Mouse (Mus musculus): Measurements from ENCODE around the gene Gse1. TPM values are rescaled to one million over a fixed set of nuclear protein-coding genes. Genes with fewer than 3 reads are reported as not detected.

Gene Gse1
- total RNA-seq, 1 experiment = 21.4 TPM

GRCm38 (mm10) chr8:120416522-120417394, 188.5 kb downstream of the Gse1 start:
- no peaks in the 10 kb centered on the region for H3K9me3 ChIP-seq (ENCODE audit: control insufficient read depth, insufficient read depth, low read depth, low read length)
- peaks cover 5 to 18% of the 10 kb centered on the region in 2 experiments; a peak in 2 of 4 replicates for H3K4me1 ChIP-seq (ENCODE audit: control insufficient read depth in 2 of 2, insufficient read depth in 2 of 2, low read length in 2 of 2, poor library complexity in 1 of 2)
- no peak overlapping the region for H3K27ac ChIP-seq (ENCODE audit: insufficient read depth, low read depth, low read length, poor library complexity, severe bottlenecking)
- H3K36me3 ChIP-seq (ENCODE audit: control insufficient read depth, insufficient read depth, low read length, poor library complexity, severe bottlenecking) = no peaks in the 10 kb centered on the region
- TF ChIP-seq ZNF384 (IDR thresholded peaks at IDR 0.05; ENCODE audit: low read depth, low read length) (no peak), CHD2 (IDR thresholded peaks at IDR 0.05; ENCODE audit: low read depth, low read length) (no peak), ZC3H11A (IDR thresholded peaks at IDR 0.05; ENCODE audit: borderline replicate concordance, low read depth, low read length) (no peak), MAFK (IDR thresholded peaks at IDR 0.05; ENCODE audit: insufficient read depth, low read depth, low read length) (no peak), HCFC1 (IDR thresholded peaks at IDR 0.05; ENCODE audit: borderline replicate concordance, insufficient read depth, low read length) (no peak)
- in situ Hi-C loops (cut with MboI; ENCODE audit: low sequenced_read_pairs in 2 of 2, unreplicated experiment in 2 of 2) = no loop called here
- peak; percentile 58 for DNase-seq (ENCODE audit: low read depth, low spot score)
- peak overlapping the region; percentile 66; the same call in 1 of the 2 replicates for H3K9ac ChIP-seq (ENCODE audit: insufficient read depth, low read depth, low read length, poor library complexity, severe bottlenecking)
- H3K4me3 ChIP-seq (ENCODE audit: insufficient read depth in 1 of 2, low read depth in 1 of 2, low read length in 2 of 2, poor library complexity in 1 of 2, severe bottlenecking in 1 of 2) = peak overlapping the region; percentile 50 to 56

GRCm38 (mm10) chr8:120418188-120418587, 189.9 kb downstream of the Gse1 start:
- in situ Hi-C loops (cut with MboI; ENCODE audit: low sequenced_read_pairs in 2 of 2, unreplicated experiment in 2 of 2) = no loop called here
- H3K9ac ChIP-seq (ENCODE audit: insufficient read depth, low read depth, low read length, poor library complexity, severe bottlenecking) = no peak overlapping the region
- H3K4me1 ChIP-seq (ENCODE audit: control insufficient read depth in 2 of 2, insufficient read depth in 2 of 2, low read length in 2 of 2, poor library complexity in 1 of 2) = peaks cover 6 to 28% of the 10 kb centered on the region in 2 experiments; a peak in 3 of 4 replicates
- H3K27ac ChIP-seq (ENCODE audit: insufficient read depth, low read depth, low read length, poor library complexity, severe bottlenecking) = no peak overlapping the region
- DNase-seq (ENCODE audit: low read depth, low spot score) = no peak
- H3K4me3 ChIP-seq (ENCODE audit: insufficient read depth in 1 of 2, low read depth in 1 of 2, low read length in 2 of 2, poor library complexity in 1 of 2, severe bottlenecking in 1 of 2) = no peak overlapping the region
- TF ChIP-seq ZNF384 (IDR thresholded peaks at IDR 0.05; ENCODE audit: low read depth, low read length) (no peak), MAFK (IDR thresholded peaks at IDR 0.05; ENCODE audit: insufficient read depth, low read depth, low read length) (no peak), ZC3H11A (IDR thresholded peaks at IDR 0.05; ENCODE audit: borderline replicate concordance, low read depth, low read length) (no peak), CHD2 (IDR thresholded peaks at IDR 0.05; ENCODE audit: low read depth, low read length) (no peak), HCFC1 (IDR thresholded peaks at IDR 0.05; ENCODE audit: borderline replicate concordance, insufficient read depth, low read length) (no peak)
- H3K9me3 ChIP-seq (ENCODE audit: control insufficient read depth, insufficient read depth, low read depth, low read length) = no peaks in the 10 kb centered on the region
- no peaks in the 10 kb centered on the region for H3K36me3 ChIP-seq (ENCODE audit: control insufficient read depth, insufficient read depth, low read length, poor library complexity, severe bottlenecking)

GRCm38 (mm10) chr8:120419675-120420074, 191.4 kb downstream of the Gse1 start:
- in situ Hi-C loops (cut with MboI; ENCODE audit: low sequenced_read_pairs in 2 of 2, unreplicated experiment in 2 of 2) = no loop called here
- Histone ChIP-seq H3K27ac (ENCODE audit: insufficient read depth, low read depth, low read length, poor library complexity, severe bottlenecking) (no peak overlapping the region; the same call in 1 of the 2 replicates), H3K4me3 (ENCODE audit: insufficient read depth in 1 of 2, low read depth in 1 of 2, low read length in 2 of 2, poor library complexity in 1 of 2, severe bottlenecking in 1 of 2) (no peak overlapping the region), H3K9me3 (ENCODE audit: control insufficient read depth, insufficient read depth, low read depth, low read length) (no peaks in the 10 kb centered on the region), H3K4me1 (ENCODE audit: control insufficient read depth in 2 of 2, insufficient read depth in 2 of 2, low read length in 2 of 2, poor library complexity in 1 of 2) (peaks cover 10 to 37% of the 10 kb centered on the region in 2 experiments; a peak in 3 of 4 replicates), H3K36me3 (ENCODE audit: control insufficient read depth, insufficient read depth, low read length, poor library complexity, severe bottlenecking) (no peaks in the 10 kb centered on the region), H3K9ac (ENCODE audit: insufficient read depth, low read depth, low read length, poor library complexity, severe bottlenecking) (no peak overlapping the region)
- DNase-seq (ENCODE audit: low read depth, low spot score) = no peak
- TF ChIP-seq CHD2 (IDR thresholded peaks at IDR 0.05; ENCODE audit: low read depth, low read length) (no peak), ZNF384 (IDR thresholded peaks at IDR 0.05; ENCODE audit: low read depth, low read length) (no peak), HCFC1 (IDR thresholded peaks at IDR 0.05; ENCODE audit: borderline replicate concordance, insufficient read depth, low read length) (no peak), MAFK (IDR thresholded peaks at IDR 0.05; ENCODE audit: insufficient read depth, low read depth, low read length) (no peak), ZC3H11A (IDR thresholded peaks at IDR 0.05; ENCODE audit: borderline replicate concordance, low read depth, low read length) (no peak)

- Histone ChIP-seq H3K4me3 (ENCODE audit: insufficient read depth in 1 of 2, low read depth in 1 of 2, low read length in 2 of 2, poor library complexity in 1 of 2, severe bottlenecking in 1 of 2) (no peak overlapping the region), H3K9ac (ENCODE audit: insufficient read depth, low read depth, low read length, poor library complexity, severe bottlenecking) (no peak overlapping the region), H3K4me1 (ENCODE audit: control insufficient read depth in 2 of 2, insufficient read depth in 2 of 2, low read length in 2 of 2, poor library complexity in 1 of 2) (peaks cover 10 to 41% of the 10 kb centered on the region in 2 experiments; a peak in 3 of 4 replicates), H3K27ac (ENCODE audit: insufficient read depth, low read depth, low read length, poor library complexity, severe bottlenecking) (no peak overlapping the region), H3K9me3 (ENCODE audit: control insufficient read depth, insufficient read depth, low read depth, low read length) (no peaks in the 10 kb centered on the region), H3K36me3 (ENCODE audit: control insufficient read depth, insufficient read depth, low read length, poor library complexity, severe bottlenecking) (no peaks in the 10 kb centered on the region)
- TF ChIP-seq HCFC1 (IDR thresholded peaks at IDR 0.05; ENCODE audit: borderline replicate concordance, insufficient read depth, low read length) = no peak
- TF ChIP-seq ZC3H11A (IDR thresholded peaks at IDR 0.05; ENCODE audit: borderline replicate concordance, low read depth, low read length) = no peak
- no peak for TF ChIP-seq CHD2 (IDR thresholded peaks at IDR 0.05; ENCODE audit: low read depth, low read length)
- TF ChIP-seq ZNF384 (IDR thresholded peaks at IDR 0.05; ENCODE audit: low read depth, low read length) = no peak
- no peak for TF ChIP-seq MAFK (IDR thresholded peaks at IDR 0.05; ENCODE audit: insufficient read depth, low read depth, low read length)
- in situ Hi-C loops (cut with MboI; ENCODE audit: low sequenced_read_pairs in 2 of 2, unreplicated experiment in 2 of 2) = no loop called here
- DNase-seq (ENCODE audit: low read depth, low spot score) = no peak
Measured at GRCm38 (mm10) chr8:120420226-120420625, 192.0 kb downstream of the Gse1 start.
